In genomic region chr11:67865100-67865499, GRCm38 (mm10) we compare ENCODE assay signal across 22 mouse cellular contexts. TPM values are rescaled to one million over a fixed set of nuclear protein-coding genes. Genes with fewer than 3 reads are reported as not detected.
DNase-seq lines count a peak whose midpoint lies in the region; ATAC-seq lines count a peak whose summit lies in the region.
"Had no signal": no experiment of that assay in that cellular context is flagged by ENCODE, and none has a peak within 500 bp of the region (broad histone marks: within the 10 kb centered on the region; RNA-seq: fewer than 3 reads in every experiment).

No protein-coding gene starts in this region.

- no peaks in the 10 kb centered on the region for H3K9me3 ChIP-seq in heart, embryonic 10.5 days
- no peaks in the 10 kb centered on the region for H3K9me3 ChIP-seq in heart, embryonic 12.5 days (replicated peaks)
- H3K9me3 ChIP-seq in intestine, embryonic 15.5 days, result no peaks in the 10 kb centered on the region
- H3K9me3 ChIP-seq: embryonic facial prominence, embryonic 12.5 days; heart, embryonic 15.5 days; hindbrain, embryonic 15.5 days; liver, embryonic 13.5 days; midbrain, embryonic 10.5 days had no signal

- H3K4me3 ChIP-seq in heart, embryonic 10.5 days, result no peak overlapping the region
- H3K4me3 ChIP-seq in heart, embryonic 12.5 days, result no peak overlapping the region
- H3K4me3 ChIP-seq in intestine, embryonic 15.5 days (replicated peaks), result no peak overlapping the region
- H3K4me3 ChIP-seq: embryonic facial prominence, embryonic 12.5 days; heart, embryonic 15.5 days; hindbrain, embryonic 15.5 days; liver, embryonic 13.5 days; midbrain, embryonic 10.5 days had no signal

- H3K4me2 ChIP-seq in heart, embryonic 12.5 days, result no peak overlapping the region
- no peak overlapping the region for H3K4me2 ChIP-seq in intestine, embryonic 15.5 days (replicated peaks)
- H3K4me2 ChIP-seq: embryonic facial prominence, embryonic 12.5 days; heart, embryonic 15.5 days; hindbrain, embryonic 15.5 days; liver, embryonic 13.5 days had no signal

- H3K27me3 ChIP-seq in heart, embryonic 10.5 days (ENCODE audit: insufficient read depth, poor library complexity, severe bottlenecking), result no peaks in the 10 kb centered on the region
- no peaks in the 10 kb centered on the region for H3K27me3 ChIP-seq in heart, embryonic 12.5 days (replicated peaks)
- no peaks in the 10 kb centered on the region for H3K27me3 ChIP-seq in intestine, embryonic 15.5 days (replicated peaks)
- H3K27me3 ChIP-seq: embryonic facial prominence, embryonic 12.5 days; heart, embryonic 15.5 days; hindbrain, embryonic 15.5 days; liver, embryonic 13.5 days had no signal

- no peak for ATAC-seq in heart, embryonic 12.5 days (ENCODE audit: insufficient number of reproducible peaks, low FRiP score)
- ATAC-seq in intestine, embryonic 15.5 days, result peak; percentile 60
- ATAC-seq: CD4-positive, CD25-positive, alpha-beta regulatory T cell, adult 4 months had no signal

- H3K9ac ChIP-seq in heart, embryonic 12.5 days, result no peak overlapping the region
- no peak overlapping the region for H3K9ac ChIP-seq in intestine, embryonic 15.5 days
- H3K9ac ChIP-seq: embryonic facial prominence, embryonic 12.5 days; heart, embryonic 15.5 days; hindbrain, embryonic 15.5 days; liver, embryonic 13.5 days had no signal

- DNase-seq in heart, embryonic 10.5 days (ENCODE audit: low spot score), result peak; percentile 50
- DNase-seq in 416B (ENCODE audit: low read depth), result peak; percentile 40
- peak; percentile 20 for DNase-seq in MN1 (ENCODE audit: low spot score)
- no peak for DNase-seq in adrenal gland, postnatal 36 days
- DNase-seq in left cerebral cortex, adult 11 months (ENCODE audit: low spot score), result no peak
- no peak for DNase-seq in urinary bladder, postnatal 4 days (ENCODE audit: low spot score in 2 of 2)
- DNase-seq: adrenal gland, adult 8-10 months; cerebellum, adult 8-10 months; gastrocnemius, postnatal 36 days; kidney, adult 9 months; layer of hippocampus, postnatal 36 days; left cerebral cortex, postnatal 4 days; liver, embryonic 13.5 days; right cerebral cortex, postnatal 25 days; thymus, adult 18-20 months had no signal

- no peaks in the 10 kb centered on the region for H3K36me3 ChIP-seq in heart, embryonic 10.5 days
- H3K36me3 ChIP-seq in heart, embryonic 12.5 days, result no peaks in the 10 kb centered on the region
- no peaks in the 10 kb centered on the region for H3K36me3 ChIP-seq in intestine, embryonic 15.5 days
- H3K36me3 ChIP-seq: embryonic facial prominence, embryonic 12.5 days; heart, embryonic 15.5 days; hindbrain, embryonic 15.5 days; liver, embryonic 13.5 days; midbrain, embryonic 10.5 days had no signal

- peaks cover 12% of the 10 kb centered on the region for H3K4me1 ChIP-seq in heart, embryonic 10.5 days
- peaks cover 9% of the 10 kb centered on the region for H3K4me1 ChIP-seq in heart, embryonic 12.5 days (replicated peaks)
- peaks cover 8% of the 10 kb centered on the region for H3K4me1 ChIP-seq in intestine, embryonic 15.5 days (replicated peaks)
- H3K4me1 ChIP-seq: hindbrain, embryonic 15.5 days; liver, embryonic 13.5 days had no signal

- WGBS in heart, embryonic 10.5 days, result 66% methylated on average over 5 of the region's 5 CpGs
- 59% methylated on average over 5 of the region's 5 CpGs for WGBS in heart, embryonic 12.5 days
- 64% methylated on average over 5 of the region's 5 CpGs for WGBS in intestine, embryonic 15.5 days

- no peak overlapping the region for H3K27ac ChIP-seq in heart, embryonic 10.5 days
- no peak overlapping the region for H3K27ac ChIP-seq in heart, embryonic 12.5 days (ENCODE audit: poor library complexity, severe bottlenecking)
- no peak overlapping the region for H3K27ac ChIP-seq in intestine, embryonic 15.5 days
- H3K27ac ChIP-seq: embryonic facial prominence, embryonic 12.5 days; heart, embryonic 15.5 days; hindbrain, embryonic 15.5 days; liver, embryonic 13.5 days; midbrain, embryonic 10.5 days had no signal

RNA-seq across cellular contexts. Expression of gene Usp43, which starts 56.9 kb away (rescaled TPM):
- 0.24 and 0.36 TPM in 2 replicates for polyA plus RNA-seq in heart, embryonic 10.5 days (2016; fragmentation: Nextera tagmentation; extraction: Ambion mirVana)
- 0.60 TPM in 2 replicates for polyA plus RNA-seq in heart, embryonic 12.5 days (2016; fragmentation: Nextera tagmentation; extraction: Ambion mirVana)
- 5.2 and 5.4 TPM in 2 replicates for polyA plus RNA-seq in intestine, embryonic 15.5 days (2015; fragmentation: Nextera tagmentation; extraction: Ambion mirVana)
- total RNA-seq in adrenal gland, postnatal 36 days (2021), result 1 to 10 TPM in 1 of 2 experiments, under 1 TPM in 1; 0.76 to 1.6 TPM
- polyA plus RNA-seq: CD4-positive, CD25-positive, alpha-beta regulatory T cell, adult 4 months; liver, embryonic 13.5 days had no signal

Comparison
In these comparisons a context has a peak if more than half of its experiments do, and no peak if none do; other contexts are left out.
1. DNase-seq: peak in heart, embryonic 10.5 days (single experiment), 416B (single experiment) and MN1 (single experiment); none in adrenal gland, postnatal 36 days (0 of 2), left cerebral cortex, adult 11 months (single experiment) and urinary bladder, postnatal 4 days (0 of 2).